Mouse (Mus musculus) bone marrow, adult 2 months (tissue): Measurements from ENCODE around the gene Alg2. TPM values are rescaled to one million over a fixed set of nuclear protein-coding genes. Genes with fewer than 3 reads are reported as not detected.

Source experiments
- H3K27ac ChIP-seq: fragments of 200-500 bp; 2 replicates; pipeline ENCODE4 v1.5.1; 2012; ENCODE audit warnings: low read depth, mild to moderate bottlenecking, control low read depth, inconsistent platforms, low read length; ENCODE audit not compliant: control insufficient read depth, poor library complexity, insufficient read depth
- H3K4me1 ChIP-seq: fragments of 200-500 bp; 2 replicates; pipeline ENCODE4 v1.6.1; 2011; ENCODE audit warnings: low read length; ENCODE audit not compliant: control insufficient read depth, insufficient read depth
- H3K4me3 ChIP-seq: fragments of 200-500 bp; replicated peaks from 2 replicates; pipeline ENCODE3; 2011; ENCODE audit warnings: mild to moderate bottlenecking, low read depth, low read length, control low read depth; ENCODE audit not compliant: control insufficient read depth
- CTCF ChIP-seq: fragments of 200-500 bp; IDR thresholded peaks from 2 replicates; pipeline ENCODE4 v1.5.1; 2011; ENCODE audit warnings: low read length, control low read depth; ENCODE audit not compliant: control insufficient read depth, insufficient read depth
- POLR2A ChIP-seq: fragments of 200-500 bp; IDR thresholded peaks from 2 replicates; pipeline ENCODE4 v1.6.1; 2011; ENCODE audit warnings: low read depth, mild to moderate bottlenecking, control low read depth, low read length, borderline replicate concordance; ENCODE audit not compliant: control insufficient read depth
- WGBS: fragments of 180-500 bp; shearing (Covaris S2); methylation state at CpG from one replicate; pipeline ENCODE4 v1.1.7; 2018; 5-methylcytosine and 5-hydroxymethylcytosine counted together
- polyA plus RNA-seq: library from polyadenylated mRNA; stranded (reverse); fragments of >200 nt; gene quantifications from 2 replicates; pipeline ENCODE4 v1.2.4, GENCODE M21; 2011; ENCODE audit warnings: low replicate concordance; ENCODE audit not compliant: missing spikeins, insufficient read depth, insufficient read length

Alg2 gene
- polyA plus RNA-seq, 1 experiment = 13.1 TPM

DNA sequence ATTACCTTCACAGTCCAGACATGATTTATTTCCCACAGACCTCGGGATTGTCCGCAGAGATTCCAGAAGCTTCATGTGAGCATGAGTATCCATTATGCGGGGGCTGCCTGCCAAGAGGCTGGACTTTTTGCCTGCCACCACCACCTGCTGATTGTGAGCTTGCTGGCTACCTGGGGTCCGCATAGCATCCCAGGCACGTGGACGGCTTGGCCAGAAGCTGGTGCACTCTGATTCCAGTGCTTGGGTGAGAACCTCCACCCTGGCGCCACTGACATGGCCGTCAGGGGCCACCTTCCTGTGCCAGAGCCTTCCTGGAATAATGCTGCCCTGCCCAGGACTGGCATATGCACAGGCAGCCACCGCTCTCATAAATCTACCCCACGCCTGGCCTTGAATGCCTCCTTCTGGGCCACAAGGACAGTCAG, 25.0 kb upstream of the Alg2 start:
- no peak for TF ChIP-seq CTCF
- TF ChIP-seq POLR2A = no peak
- no peak overlapping the region for H3K4me3 ChIP-seq
- WGBS = 83% methylated on average over 10 of the region's 10 CpGs
- no peaks in the 10 kb centered on the region; the same call in 1 of the 2 replicates for H3K4me1 ChIP-seq
- H3K27ac ChIP-seq = no peak overlapping the region

DNA sequence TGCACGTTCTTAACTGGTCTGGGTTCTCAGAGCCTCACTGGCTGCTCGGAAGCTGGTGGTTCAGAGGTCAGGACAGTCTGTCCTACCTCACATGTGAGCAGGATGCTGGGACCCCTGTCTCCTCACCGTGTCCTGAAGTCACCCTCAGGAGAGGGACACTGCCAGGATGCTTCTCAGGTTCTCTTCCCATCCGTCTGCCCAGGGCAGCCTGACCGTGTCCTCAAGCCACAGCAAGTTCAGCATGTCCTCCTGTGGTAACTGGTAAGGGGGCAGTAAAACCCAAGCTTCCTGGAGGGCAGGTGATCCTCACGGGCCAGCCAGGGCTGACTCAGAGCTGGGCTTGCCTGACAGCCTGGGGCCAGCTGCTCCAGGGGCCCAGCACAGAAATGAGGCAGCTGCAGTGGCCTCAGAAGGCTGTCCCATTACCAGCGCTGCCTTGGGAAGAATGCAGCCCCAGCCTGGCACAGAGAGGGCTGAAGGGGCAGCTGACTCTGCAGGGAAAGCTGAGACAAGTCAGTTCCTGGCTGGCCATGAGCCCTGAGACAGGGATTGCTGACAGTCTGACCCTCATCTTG, 23.8 kb upstream of the Alg2 start:
- H3K27ac ChIP-seq = no peak overlapping the region
- H3K4me3 ChIP-seq = no peak overlapping the region
- WGBS = 47% methylated on average over 7 of the region's 7 CpGs
- no peak for TF ChIP-seq CTCF
- no peak for TF ChIP-seq POLR2A
- no peaks in the 10 kb centered on the region; the same call in 1 of the 2 replicates for H3K4me1 ChIP-seq

DNA sequence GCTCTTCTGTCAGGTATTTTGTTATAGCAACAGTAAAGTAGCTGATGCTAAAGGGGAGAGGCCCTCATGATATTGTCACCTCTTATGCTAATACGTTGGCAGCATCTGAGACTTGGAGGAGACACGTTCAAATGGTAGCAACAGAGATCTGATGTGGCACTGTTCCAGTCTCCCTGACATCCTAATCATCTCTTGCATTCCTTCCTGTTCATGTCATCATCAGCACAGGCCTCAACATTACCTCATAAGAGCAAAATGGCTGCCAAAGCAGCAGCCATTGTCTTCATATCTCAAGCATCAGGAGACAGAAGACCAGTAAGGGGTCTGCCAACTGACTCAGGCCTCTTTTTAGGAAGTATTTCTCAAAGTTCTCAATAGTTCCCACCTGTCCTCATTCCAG, 20.6 kb upstream of the Alg2 start:
- Histone ChIP-seq H3K27ac (no peak overlapping the region), H3K4me1 (no peaks in the 10 kb centered on the region; the same call in 1 of the 2 replicates), H3K4me3 (no peak overlapping the region)
- 42% methylated on average over 2 of the region's 2 CpGs for WGBS
- TF ChIP-seq POLR2A (no peak), CTCF (no peak)

DNA sequence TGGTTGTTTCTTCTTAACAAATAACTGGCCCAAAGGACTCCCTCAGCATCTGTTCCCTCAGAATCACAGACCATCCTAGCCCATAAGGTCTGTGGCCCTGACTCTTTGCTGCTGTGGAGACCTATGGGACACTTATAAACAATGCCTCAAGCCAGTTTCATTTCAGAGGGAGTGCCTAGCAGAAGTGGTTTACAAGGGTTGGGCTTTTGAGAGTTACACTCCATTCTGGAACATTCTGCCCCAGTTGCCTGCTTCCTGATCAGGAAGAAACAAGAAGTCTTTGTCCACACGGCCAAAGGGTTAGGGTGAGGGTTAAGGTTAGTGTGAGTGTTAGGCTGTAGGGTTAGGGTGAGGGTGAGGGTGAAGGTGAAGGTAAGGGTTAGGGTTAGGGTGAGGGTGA, 20.0 kb upstream of the Alg2 start:
- no peaks in the 10 kb centered on the region; the same call in 1 of the 2 replicates for H3K4me1 ChIP-seq
- H3K27ac ChIP-seq = no peak overlapping the region
- H3K4me3 ChIP-seq = no peak overlapping the region
- WGBS = 33% methylated on average over 1 of the region's 1 CpGs
- TF ChIP-seq CTCF (no peak), POLR2A (no peak)

DNA sequence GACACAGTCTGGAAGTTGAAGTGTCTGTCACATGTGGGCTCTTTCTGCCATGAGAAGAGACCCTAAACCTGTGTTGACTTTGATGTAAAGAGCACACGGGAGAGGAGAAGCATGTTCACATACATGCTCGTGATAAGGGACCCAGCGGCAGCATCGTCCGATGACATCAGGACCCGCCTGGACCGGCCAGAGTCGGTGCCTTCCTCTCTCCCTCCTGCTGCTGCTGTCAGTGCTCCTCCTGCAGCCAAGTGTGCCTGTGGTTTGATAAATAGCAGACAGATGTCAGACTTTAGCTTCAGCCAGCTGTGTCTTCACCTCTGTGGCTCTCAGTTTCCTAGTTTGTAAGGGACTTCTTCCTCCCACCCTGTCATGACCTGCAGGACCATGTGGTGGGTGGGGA, 19.3 kb upstream of the Alg2 start:
- Histone ChIP-seq H3K27ac (no peak overlapping the region), H3K4me1 (no peaks in the 10 kb centered on the region; the same call in 1 of the 2 replicates), H3K4me3 (no peak overlapping the region)
- WGBS = 75% methylated on average over 8 of the region's 8 CpGs
- no peak for TF ChIP-seq POLR2A
- no peak for TF ChIP-seq CTCF

GRCm38 (mm10) chr4:47492311-47493086, 18.4 kb upstream of the Alg2 start:
- Histone ChIP-seq H3K27ac (no peak overlapping the region), H3K4me3 (no peak overlapping the region), H3K4me1 (no peaks in the 10 kb centered on the region; the same call in 1 of the 2 replicates)
- WGBS = 76% methylated on average over 12 of the region's 12 CpGs
- TF ChIP-seq CTCF = no peak
- TF ChIP-seq POLR2A = no peak

GRCm38 (mm10) chr4:47491243-47491642, 17.1 kb upstream of the Alg2 start:
- Histone ChIP-seq H3K4me3 (no peak overlapping the region), H3K27ac (no peak overlapping the region), H3K4me1 (no peaks in the 10 kb centered on the region; the same call in 1 of the 2 replicates)
- TF ChIP-seq CTCF (no peak), POLR2A (no peak)
- WGBS = 70% methylated on average over 6 of the region's 6 CpGs

GRCm38 (mm10) chr4:47480576-47480975, 6.4 kb upstream of the Alg2 start:
- 94% methylated on average over 9 of the region's 9 CpGs for WGBS
- Histone ChIP-seq H3K4me1 (no peaks in the 10 kb centered on the region; the same call in 1 of the 2 replicates), H3K27ac (no peak overlapping the region), H3K4me3 (no peak overlapping the region)
- no peak for TF ChIP-seq POLR2A
- TF ChIP-seq CTCF = no peak

DNA sequence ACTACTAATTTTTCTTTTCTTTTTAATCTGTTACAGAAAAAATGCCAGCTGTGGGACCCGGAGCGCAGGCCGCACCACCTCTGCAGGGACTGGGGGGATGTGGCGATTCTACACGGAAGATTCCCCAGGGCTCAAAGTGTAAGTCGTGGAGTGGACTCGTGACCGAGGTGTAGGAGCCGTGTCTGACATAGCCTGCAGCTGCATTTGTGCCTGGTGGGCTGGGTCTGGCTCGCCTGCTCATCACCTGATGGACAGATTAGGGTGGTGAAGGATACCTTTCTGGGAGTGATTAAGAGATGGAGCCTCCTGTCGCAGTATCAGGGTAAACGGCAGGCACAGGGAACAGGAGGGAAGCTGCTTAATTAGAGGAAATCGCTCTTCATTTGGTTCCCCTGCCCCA, 6.0 kb upstream of the Alg2 start:
- no peak overlapping the region for H3K4me3 ChIP-seq
- no peaks in the 10 kb centered on the region; the same call in 1 of the 2 replicates for H3K4me1 ChIP-seq
- TF ChIP-seq POLR2A (no peak), CTCF (no peak)
- no peak overlapping the region for H3K27ac ChIP-seq
- 92% methylated on average over 13 of the region's 13 CpGs for WGBS
